Mouse (Mus musculus) lung, embryonic 15.5 days (tissue): Measurements from ENCODE around the gene Pigr. TPM values are rescaled to one million over a fixed set of nuclear protein-coding genes. Genes with fewer than 3 reads are reported as not detected.

ENCODE experiments used
- ATAC-seq: fragments of 200-750 bp; cut with Nextera tagmentation; 2 replicates; pipeline ENCODE4 v1.8.0; 2017; ENCODE audit warnings: moderate number of reproducible peaks, borderline replicate concordance; ENCODE audit not compliant: low FRiP score, low TSS enrichment; ENCODE audit errors: extremely low read depth
- H3K27ac ChIP-seq: fragments of 300-500 bp; sonication (generic); 2 replicates; pipeline ENCODE4 v1.5.1; 2015; ENCODE audit warnings: moderate library complexity, mild to moderate bottlenecking, inconsistent platforms
- H3K27me3 ChIP-seq: fragments of 300-500 bp; sonication (generic); 2 replicates; pipeline ENCODE4 v1.6.1; 2015; ENCODE audit warnings: inconsistent platforms
- H3K36me3 ChIP-seq: fragments of 300-500 bp; sonication (generic); 2 replicates; pipeline ENCODE4 v1.6.1; 2015; ENCODE audit warnings: inconsistent platforms
- H3K4me1 ChIP-seq: fragments of 300-500 bp; sonication (generic); 2 replicates; pipeline ENCODE4 v1.6.1; 2015; ENCODE audit warnings: inconsistent platforms
- H3K4me2 ChIP-seq: fragments of 300-500 bp; sonication (generic); 2 replicates; pipeline ENCODE4 v1.6.1; 2015; ENCODE audit warnings: inconsistent platforms, mild to moderate bottlenecking, moderate library complexity
- H3K4me3 ChIP-seq: fragments of 300-500 bp; sonication (generic); 2 replicates; pipeline ENCODE4 v1.5.1; 2015; ENCODE audit warnings: mild to moderate bottlenecking, inconsistent platforms
- H3K9ac ChIP-seq: fragments of 300-500 bp; sonication (generic); 2 replicates; pipeline ENCODE4 v1.6.1; 2015; ENCODE audit warnings: inconsistent platforms
- H3K9me3 ChIP-seq: fragments of 300-500 bp; sonication (generic); 2 replicates; pipeline ENCODE4 v1.6.1; 2016; ENCODE audit warnings: inconsistent platforms
- WGBS: fragments of 180-500 bp; shearing (Covaris S2); methylation state at CpG from one replicate; pipeline ENCODE4 v1.1.7; 2015; 5-methylcytosine and 5-hydroxymethylcytosine counted together
- polyA plus RNA-seq: library from polyadenylated mRNA; unstranded; fragments of >200 nt; fragmentation: Nextera tagmentation; extraction: Ambion mirVana; gene quantifications from 2 replicates; pipeline ENCODE4 v1.2.1, GENCODE M21; 2015

The Pigr gene
- polyA plus RNA-seq, 1 experiment from 2014 or later = not detected

DNA sequence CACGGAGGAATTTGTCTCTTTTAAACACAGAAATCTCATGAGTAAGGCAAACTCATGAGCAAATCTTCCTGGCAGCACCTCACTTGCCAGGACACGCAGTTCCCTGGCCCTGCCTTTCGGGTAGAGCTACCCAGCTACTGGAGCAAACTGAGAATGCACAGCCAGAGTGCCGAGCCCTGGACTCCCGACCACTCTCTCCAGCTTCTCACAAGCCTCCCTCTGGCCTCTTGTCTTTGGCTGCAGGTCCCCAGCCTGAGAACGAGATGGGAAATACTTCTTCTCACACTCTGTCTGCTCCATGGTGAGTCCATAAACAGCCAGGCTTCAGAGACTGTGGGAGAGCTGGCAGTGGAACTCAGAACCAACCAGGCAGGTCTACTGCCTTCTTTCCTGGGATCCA lies 23.5 kb upstream of the Pigr start:
- Histone ChIP-seq H3K4me1 (no peaks in the 10 kb centered on the region), H3K27me3 (no peaks in the 10 kb centered on the region), H3K4me2 (no peak overlapping the region), H3K36me3 (no peaks in the 10 kb centered on the region), H3K9me3 (no peaks in the 10 kb centered on the region), H3K9ac (no peak overlapping the region), H3K27ac (no peak overlapping the region), H3K4me3 (no peak overlapping the region)
- ATAC-seq = no peak
- 50% methylated on average over 6 of the region's 6 CpGs for WGBS

DNA sequence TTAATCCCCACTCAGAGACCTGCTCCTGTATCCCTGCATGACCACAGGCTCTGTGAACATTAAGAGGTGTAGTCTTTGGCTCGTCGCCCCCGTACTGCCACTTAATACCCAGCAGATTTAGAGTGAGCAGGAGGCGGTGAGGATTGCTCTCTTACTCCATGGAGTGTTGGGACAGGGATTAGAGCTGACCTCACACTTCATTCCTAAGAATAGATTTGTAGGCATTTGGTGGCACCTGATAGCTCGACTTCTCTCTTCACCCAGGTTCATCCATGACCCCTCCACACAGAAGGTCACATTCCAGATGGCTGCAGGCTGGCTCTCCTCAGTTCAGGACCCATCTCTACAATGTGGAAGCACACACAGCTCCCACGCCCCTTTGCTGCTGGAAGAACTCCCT lies 22.2 kb upstream of the Pigr start:
- no peak for ATAC-seq
- H3K27ac ChIP-seq = no peak overlapping the region
- WGBS = 32% methylated on average over 6 of the region's 6 CpGs

DNA sequence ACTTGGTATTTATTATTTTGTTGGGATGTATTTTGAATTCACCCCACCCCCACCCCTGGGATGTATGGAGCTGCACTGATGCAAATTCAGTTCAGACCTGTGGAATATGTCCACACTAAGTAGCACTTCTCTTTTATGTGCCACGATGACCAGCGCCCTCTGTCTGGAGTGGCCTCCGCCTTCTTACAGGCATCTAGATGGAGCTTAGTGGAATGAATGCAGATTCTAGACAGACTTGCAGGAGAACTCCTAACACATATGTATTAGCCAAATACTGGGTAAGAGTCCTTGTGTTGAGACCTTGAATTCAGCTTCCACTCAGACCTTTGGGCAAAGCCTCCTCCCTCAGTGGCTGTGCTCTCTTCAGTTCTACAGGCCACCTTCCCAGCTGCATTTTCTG lies 15.6 kb upstream of the Pigr start:
- Histone ChIP-seq H3K4me2 (no peak overlapping the region), H3K36me3 (no peaks in the 10 kb centered on the region), H3K9me3 (no peaks in the 10 kb centered on the region), H3K4me1 (no peaks in the 10 kb centered on the region), H3K9ac (no peak overlapping the region), H3K27ac (no peak overlapping the region), H3K27me3 (no peaks in the 10 kb centered on the region), H3K4me3 (no peak overlapping the region)
- no peak for ATAC-seq
- WGBS = 73% methylated on average over 3 of the region's 3 CpGs

More for the DNA sequence above, 22.2 kb upstream of the Pigr start:
- no peaks in the 10 kb centered on the region for H3K9me3 ChIP-seq
- H3K9ac ChIP-seq = no peak overlapping the region
- no peaks in the 10 kb centered on the region for H3K27me3 ChIP-seq
- no peaks in the 10 kb centered on the region for H3K36me3 ChIP-seq
- H3K4me1 ChIP-seq = no peaks in the 10 kb centered on the region
- H3K4me3 ChIP-seq = no peak overlapping the region
- H3K4me2 ChIP-seq = no peak overlapping the region

DNA sequence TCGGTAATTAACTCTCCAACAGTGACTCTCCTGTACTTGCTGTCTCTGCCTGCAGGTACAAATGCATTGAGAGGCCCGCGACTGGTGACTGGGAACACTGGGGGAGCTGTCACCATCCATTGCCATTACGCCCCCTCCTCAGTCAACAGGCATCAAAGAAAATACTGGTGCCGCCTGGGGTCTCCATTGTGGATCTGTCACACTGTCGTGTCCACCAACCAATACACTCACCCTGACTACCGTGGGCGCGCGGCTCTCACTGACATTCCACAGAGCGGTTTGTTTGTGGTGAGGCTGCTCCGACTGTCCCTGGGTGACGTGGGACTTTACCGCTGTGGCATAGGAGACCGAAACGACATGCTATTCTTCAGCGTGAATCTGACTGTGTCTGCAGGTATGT lies 15.2 kb upstream of the Pigr start:
- Histone ChIP-seq H3K27ac (no peak overlapping the region), H3K27me3 (no peaks in the 10 kb centered on the region), H3K4me1 (no peaks in the 10 kb centered on the region), H3K9me3 (no peaks in the 10 kb centered on the region), H3K9ac (no peak overlapping the region), H3K4me2 (no peak overlapping the region), H3K4me3 (no peak overlapping the region), H3K36me3 (no peaks in the 10 kb centered on the region)
- ATAC-seq = no peak
- WGBS = 54% methylated on average over 17 of the region's 17 CpGs

DNA sequence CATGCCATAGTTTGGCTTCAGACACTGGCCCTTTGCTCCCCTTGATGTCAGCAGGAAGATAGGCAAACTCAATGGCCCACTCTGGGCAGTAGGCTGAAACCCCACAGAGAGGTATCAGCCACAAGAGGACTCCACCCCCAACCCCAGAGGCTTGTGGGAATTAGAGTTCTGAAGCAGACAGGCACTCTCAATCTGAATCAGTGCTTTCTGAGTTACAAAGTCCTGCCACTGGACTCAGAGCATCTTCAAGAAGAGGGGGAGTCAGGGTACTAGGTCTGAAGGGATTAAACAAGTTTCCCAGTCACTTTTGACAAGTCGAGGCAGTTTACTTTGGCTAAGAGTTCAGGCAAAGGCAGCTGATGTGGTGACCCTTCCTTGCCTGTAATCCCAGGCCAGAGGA lies 6.7 kb upstream of the Pigr start:
- WGBS = 55% methylated on average over 1 of the region's 1 CpGs
- H3K4me3 ChIP-seq = no peak overlapping the region

DNA sequence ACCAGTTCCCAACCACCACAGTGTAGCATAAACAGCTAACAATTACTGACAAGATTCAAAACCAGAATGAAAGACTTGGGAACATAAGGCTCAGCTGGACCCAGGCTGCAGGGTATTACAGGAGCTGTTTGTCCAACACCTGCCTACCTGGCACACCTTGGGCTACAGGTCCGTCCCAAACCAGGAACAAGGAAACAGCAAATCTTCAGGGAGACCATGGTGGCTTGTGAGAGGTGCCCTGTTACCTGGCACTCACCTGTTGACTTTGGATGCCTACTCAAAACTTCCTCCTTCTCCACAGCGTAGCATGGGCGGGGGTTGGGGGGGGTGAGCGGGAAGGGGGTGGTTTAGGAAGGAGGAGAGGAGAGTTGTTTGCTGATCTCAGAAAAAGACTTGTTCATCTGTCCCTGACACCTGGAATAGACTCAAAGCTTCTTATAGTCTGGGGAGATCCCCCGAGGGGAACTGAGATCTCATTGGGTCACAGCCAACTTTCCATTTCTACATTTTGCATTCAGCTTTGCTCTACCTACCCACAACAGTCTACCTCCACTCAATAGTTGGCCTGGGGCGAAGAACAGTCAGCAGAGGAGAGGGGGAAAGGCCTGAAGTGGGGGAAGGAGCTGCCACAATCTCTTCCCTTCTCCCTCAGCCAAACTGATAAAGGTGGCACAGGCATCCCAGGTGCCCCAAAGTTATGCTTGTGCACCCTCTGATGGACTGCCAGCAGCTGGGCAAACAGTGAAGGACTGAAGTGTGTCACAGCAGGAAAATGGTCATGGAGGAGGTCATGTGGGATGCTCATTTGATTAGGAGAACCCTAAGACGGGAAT lies 6.0 kb upstream of the Pigr start:
- no peak overlapping the region for H3K4me2 ChIP-seq
- 58% methylated on average over 7 of the region's 7 CpGs for WGBS

More for the DNA sequence above, 6.7 kb upstream of the Pigr start:
- H3K27me3 ChIP-seq = no peaks in the 10 kb centered on the region
- no peak overlapping the region for H3K4me2 ChIP-seq
- no peak overlapping the region for H3K27ac ChIP-seq
- H3K9ac ChIP-seq = no peak overlapping the region
- no peak for ATAC-seq
- no peaks in the 10 kb centered on the region for H3K9me3 ChIP-seq
- no peaks in the 10 kb centered on the region for H3K36me3 ChIP-seq
- H3K4me1 ChIP-seq = no peaks in the 10 kb centered on the region

DNA sequence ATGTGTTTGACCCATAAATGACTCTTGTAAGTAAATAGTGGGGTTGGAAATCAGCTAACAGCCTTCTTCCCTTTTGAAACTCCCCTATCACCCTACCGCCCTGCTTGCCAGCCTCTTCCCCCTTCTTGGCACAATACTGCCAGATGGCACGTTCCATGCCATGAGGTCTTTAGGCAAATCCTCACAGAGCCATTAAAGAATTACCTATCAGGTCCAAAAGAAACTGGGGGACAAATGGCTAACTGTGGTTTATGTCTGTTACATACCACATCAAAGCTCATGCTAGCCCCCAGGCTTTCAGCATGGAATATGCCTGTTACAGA lies 5.4 kb upstream of the Pigr start:
- Histone ChIP-seq H3K4me2 (no peak overlapping the region), H3K36me3 (no peaks in the 10 kb centered on the region), H3K27ac (no peak overlapping the region), H3K9me3 (no peaks in the 10 kb centered on the region), H3K4me1 (no peaks in the 10 kb centered on the region), H3K4me3 (no peak overlapping the region), H3K9ac (no peak overlapping the region), H3K27me3 (no peaks in the 10 kb centered on the region)
- 65% methylated on average over 2 of the region's 2 CpGs for WGBS
- ATAC-seq = no peak

More for the DNA sequence above, 6.0 kb upstream of the Pigr start:
- Histone ChIP-seq H3K9me3 (no peaks in the 10 kb centered on the region), H3K27ac (no peak overlapping the region), H3K9ac (no peak overlapping the region), H3K4me3 (no peak overlapping the region), H3K27me3 (no peaks in the 10 kb centered on the region), H3K36me3 (no peaks in the 10 kb centered on the region), H3K4me1 (no peaks in the 10 kb centered on the region)
- no peak for ATAC-seq

DNA sequence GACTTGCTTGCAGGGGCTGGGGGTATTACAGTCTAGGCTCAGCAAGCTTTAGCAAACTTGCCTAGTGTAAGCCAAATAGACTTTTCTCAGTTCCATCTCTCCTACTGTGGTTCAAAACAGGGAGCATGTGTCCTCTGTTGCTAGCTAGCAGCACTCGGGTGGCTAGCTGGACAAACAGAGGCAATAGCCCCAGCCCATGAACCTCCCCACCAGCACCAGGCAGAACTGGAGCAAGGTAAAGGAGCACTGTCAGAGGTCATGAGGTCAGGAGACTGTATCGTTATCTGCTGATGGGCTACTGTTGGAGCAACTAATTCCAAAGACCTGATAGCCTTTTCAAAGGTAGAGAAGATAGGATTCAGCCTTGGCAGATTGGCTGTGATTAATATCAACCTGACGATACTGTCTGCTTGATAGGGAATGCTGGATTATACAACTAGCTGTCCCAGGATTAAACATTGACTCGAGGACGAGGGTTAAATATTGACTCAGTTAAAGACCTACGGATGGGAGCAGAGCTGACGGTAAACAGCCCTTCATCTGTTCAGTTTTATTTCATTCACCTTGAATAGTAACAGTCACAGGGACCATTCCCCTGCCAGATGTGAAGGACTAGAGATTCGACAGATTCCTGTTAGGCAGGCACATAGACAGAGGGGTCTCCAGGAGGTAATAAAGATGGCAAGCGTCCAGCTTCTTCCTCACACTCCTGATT lies 4.4 kb upstream of the Pigr start:
- Histone ChIP-seq H3K4me2 (no peak overlapping the region), H3K36me3 (no peaks in the 10 kb centered on the region), H3K9me3 (no peaks in the 10 kb centered on the region), H3K9ac (no peak overlapping the region), H3K27me3 (no peaks in the 10 kb centered on the region), H3K4me1 (no peaks in the 10 kb centered on the region), H3K27ac (no peak overlapping the region), H3K4me3 (no peak overlapping the region)
- ATAC-seq = no peak
- WGBS = 54% methylated on average over 9 of the region's 9 CpGs

DNA sequence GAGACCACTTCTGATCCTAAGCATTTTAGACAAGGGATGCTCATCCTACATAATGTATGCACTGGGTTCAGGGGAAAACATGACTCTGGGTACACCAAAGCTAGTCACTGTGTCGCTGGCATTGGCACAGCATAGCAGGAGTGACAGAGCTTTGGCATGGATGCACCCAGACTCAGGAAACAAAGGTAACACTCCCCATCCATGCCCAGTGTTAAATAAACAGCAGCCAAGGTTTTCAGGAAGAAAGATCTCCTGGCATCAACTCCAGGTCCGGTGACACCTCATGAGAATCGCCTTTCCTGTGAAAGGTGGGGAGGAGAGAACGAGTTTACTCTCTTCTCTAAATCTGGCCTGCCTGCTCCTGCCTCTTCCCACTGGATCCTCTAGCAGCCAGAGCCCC lies 2.2 kb downstream of the Pigr start:
- ATAC-seq = no peak
- 61% methylated on average over 4 of the region's 4 CpGs for WGBS

DNA sequence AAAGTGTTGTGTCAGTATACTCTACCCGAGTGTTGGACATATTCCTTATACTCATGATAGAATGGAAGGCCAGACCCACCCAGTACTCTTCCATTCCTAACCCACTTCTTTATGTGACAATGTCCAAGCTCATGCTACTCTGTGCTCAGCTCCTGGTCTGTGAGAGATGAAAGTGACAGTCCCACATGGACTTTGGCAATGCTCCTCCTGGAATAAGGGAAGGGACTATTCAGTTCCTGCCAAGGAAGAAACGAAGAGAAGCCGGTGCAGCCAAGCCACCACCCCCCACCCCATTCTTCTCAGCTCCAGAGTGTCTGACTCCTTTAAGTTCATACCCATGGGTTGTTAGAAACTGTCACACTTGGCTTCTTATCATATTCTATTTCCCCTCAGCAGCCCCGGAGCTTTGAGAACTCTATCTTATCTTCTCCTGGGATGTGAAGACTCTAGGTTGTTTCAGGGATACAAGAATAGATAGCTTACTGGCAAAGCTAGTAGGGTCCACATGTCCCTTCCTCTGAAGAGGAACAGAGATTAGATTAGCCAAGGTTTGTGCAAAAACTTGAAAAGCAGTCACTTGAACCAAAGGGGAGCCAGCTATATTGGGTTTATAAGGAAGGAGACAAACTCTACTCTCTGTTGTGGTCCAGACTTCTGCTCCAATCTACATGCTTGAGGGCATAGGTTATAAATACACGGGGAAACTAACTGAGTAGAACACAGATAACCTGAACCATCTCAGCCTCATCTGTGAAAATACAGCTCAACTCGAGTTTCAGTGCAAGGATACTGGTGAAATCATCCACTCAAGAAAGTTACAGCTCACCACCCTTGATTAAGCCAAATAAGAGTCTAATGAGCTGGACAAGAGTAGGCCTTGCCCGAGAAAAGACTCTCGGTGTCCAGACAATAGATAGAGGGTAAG lies 3.7 kb downstream of the Pigr start:
- no peaks in the 10 kb centered on the region for H3K9me3 ChIP-seq
- H3K4me2 ChIP-seq = no peak overlapping the region
- no peak for ATAC-seq
- no peak overlapping the region for H3K27ac ChIP-seq
- no peaks in the 10 kb centered on the region for H3K4me1 ChIP-seq
- no peak overlapping the region for H3K9ac ChIP-seq
- H3K4me3 ChIP-seq = no peak overlapping the region
- no peaks in the 10 kb centered on the region for H3K36me3 ChIP-seq
- 61% methylated on average over 8 of the region's 8 CpGs for WGBS
- no peaks in the 10 kb centered on the region for H3K27me3 ChIP-seq

More for the DNA sequence above, 2.2 kb downstream of the Pigr start:
- no peak overlapping the region for H3K4me3 ChIP-seq
- H3K27me3 ChIP-seq = no peaks in the 10 kb centered on the region
- H3K36me3 ChIP-seq = no peaks in the 10 kb centered on the region
- H3K4me1 ChIP-seq = no peaks in the 10 kb centered on the region
- no peak overlapping the region for H3K27ac ChIP-seq
- H3K4me2 ChIP-seq = no peak overlapping the region
- no peak overlapping the region for H3K9ac ChIP-seq
- no peaks in the 10 kb centered on the region for H3K9me3 ChIP-seq

DNA sequence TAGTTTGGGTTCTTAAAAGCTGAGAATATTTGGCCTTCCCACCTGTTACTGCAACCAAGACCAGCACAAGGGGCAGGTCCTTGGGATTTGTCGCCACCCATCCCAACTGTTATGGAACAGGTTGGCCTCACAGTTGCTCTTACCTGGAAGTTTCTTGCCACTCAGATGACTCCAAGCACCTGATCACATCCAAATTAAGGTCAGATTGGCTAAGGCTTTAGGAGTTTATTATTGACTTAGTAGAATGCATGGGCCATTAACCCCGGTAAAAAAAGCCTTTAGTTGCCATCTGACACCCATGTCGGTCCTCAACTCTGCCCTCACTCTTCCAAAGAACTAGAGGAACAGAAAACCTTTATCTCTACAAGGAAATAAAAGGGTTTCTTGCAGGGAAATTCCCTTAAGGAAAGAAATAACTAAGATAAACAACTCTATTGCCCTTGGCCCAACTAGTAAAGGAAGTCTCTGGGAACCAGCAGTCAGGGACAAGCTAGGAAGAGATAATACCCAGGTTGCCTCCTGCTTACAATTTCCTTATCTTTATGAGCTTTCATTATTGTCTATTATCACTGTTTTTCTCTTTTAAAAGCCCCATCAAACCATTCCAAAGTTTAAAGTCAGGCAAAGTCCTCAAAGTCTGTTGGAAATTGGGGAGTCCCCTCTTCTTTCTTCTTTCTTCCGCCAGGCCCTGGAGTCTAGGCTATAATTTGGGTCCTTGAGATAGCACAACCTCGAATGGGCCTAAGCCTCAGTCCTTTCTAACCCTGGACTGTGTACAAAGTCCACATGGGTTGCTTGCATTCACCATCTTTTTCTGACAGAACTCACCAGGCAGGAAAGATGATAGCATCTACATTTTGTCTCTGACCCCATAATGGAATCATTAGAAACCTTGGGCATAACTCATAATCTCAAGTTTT lies 6.0 kb downstream of the Pigr start:
- H3K27ac ChIP-seq = no peak overlapping the region
- ATAC-seq = no peak
- WGBS = 72% methylated on average over 5 of the region's 5 CpGs

More for the DNA sequence above, 6.0 kb downstream of the Pigr start:
- no peaks in the 10 kb centered on the region for H3K4me1 ChIP-seq
- no peaks in the 10 kb centered on the region for H3K36me3 ChIP-seq
- no peak overlapping the region for H3K4me2 ChIP-seq
- H3K9me3 ChIP-seq = no peaks in the 10 kb centered on the region
- no peak overlapping the region for H3K4me3 ChIP-seq
- H3K27me3 ChIP-seq = no peaks in the 10 kb centered on the region
- no peak overlapping the region for H3K9ac ChIP-seq
